Mouse (Mus musculus) midbrain, postnatal 0 days (tissue): ENCODE measurements at regions not wholly inside any gene's neighbourhood (a gene's known extent, or its start where the extent isn't known, plus 50 kb on each side); places are given as distances from the start of the nearest gene placed in this dataset.

Source experiments
- ATAC-seq: fragments of 200-750 bp; cut with Nextera tagmentation; 2 replicates; pipeline ENCODE4 v1.8.0; 2017; ENCODE audit warnings: moderate number of reproducible peaks, mild to moderate bottlenecking, moderate TSS enrichment, moderate library complexity; ENCODE audit not compliant: low FRiP score
- DNase-seq: peaks from one replicate; pipeline ENCODE4 v3.0.0-alpha.2; 2015; ENCODE audit warnings: low spot score
- H3K27ac ChIP-seq: fragments of 300-500 bp; sonication (generic); 2 replicates; pipeline ENCODE4 v1.5.1; 2014; ENCODE audit warnings: low read depth, mild to moderate bottlenecking, low read length, mixed read lengths
- H3K27me3 ChIP-seq: fragments of 300-500 bp; sonication (generic); 2 replicates; pipeline ENCODE4 v1.6.1; 2014; ENCODE audit warnings: low read length, control low read depth, mixed read lengths; ENCODE audit not compliant: insufficient read depth
- H3K36me3 ChIP-seq: fragments of 300-500 bp; sonication (generic); 2 replicates; pipeline ENCODE4 v1.6.1; 2014; ENCODE audit warnings: low read length, control low read depth, mixed read lengths; ENCODE audit not compliant: insufficient read depth
- H3K4me1 ChIP-seq: fragments of 300-500 bp; sonication (generic); 2 replicates; pipeline ENCODE4 v1.6.1; 2014; ENCODE audit warnings: mild to moderate bottlenecking, control low read depth, antibody characterized with exemption, low read length, mixed read lengths; ENCODE audit not compliant: insufficient read depth
- H3K4me2 ChIP-seq: fragments of 300-500 bp; sonication (generic); 2 replicates; pipeline ENCODE4 v1.6.1; 2014; ENCODE audit warnings: low read depth, mild to moderate bottlenecking, low read length, mixed read lengths; ENCODE audit not compliant: poor library complexity, severe bottlenecking
- H3K4me3 ChIP-seq: fragments of 300-500 bp; sonication (generic); 2 replicates; pipeline ENCODE4 v1.5.1; 2014; ENCODE audit warnings: low read depth, mild to moderate bottlenecking, low read length, moderate library complexity
- H3K9ac ChIP-seq: fragments of 300-500 bp; sonication (generic); replicated peaks from 2 replicates; pipeline ENCODE4 v1.6.1; 2014; ENCODE audit warnings: mild to moderate bottlenecking, low read length, moderate library complexity, mixed read lengths; ENCODE audit not compliant: poor library complexity, severe bottlenecking
- H3K9me3 ChIP-seq: fragments of 300-500 bp; sonication (generic); 2 replicates; pipeline ENCODE4 v1.6.1; 2016; ENCODE audit warnings: low read length, control low read depth
- CTCF ChIP-seq: IDR thresholded peaks from 2 replicates; pipeline ENCODE4 v1.5.1; 2016; ENCODE audit warnings: antibody characterized with exemption, mild to moderate bottlenecking
- WGBS: fragments of 180-500 bp; shearing (Covaris S2); extraction: QIAGEN DNeasy Blood & Tissue Kit; methylation state at CpG from one replicate; pipeline ENCODE4 v1.1.7; 2014; 5-methylcytosine and 5-hydroxymethylcytosine counted together

DNA sequence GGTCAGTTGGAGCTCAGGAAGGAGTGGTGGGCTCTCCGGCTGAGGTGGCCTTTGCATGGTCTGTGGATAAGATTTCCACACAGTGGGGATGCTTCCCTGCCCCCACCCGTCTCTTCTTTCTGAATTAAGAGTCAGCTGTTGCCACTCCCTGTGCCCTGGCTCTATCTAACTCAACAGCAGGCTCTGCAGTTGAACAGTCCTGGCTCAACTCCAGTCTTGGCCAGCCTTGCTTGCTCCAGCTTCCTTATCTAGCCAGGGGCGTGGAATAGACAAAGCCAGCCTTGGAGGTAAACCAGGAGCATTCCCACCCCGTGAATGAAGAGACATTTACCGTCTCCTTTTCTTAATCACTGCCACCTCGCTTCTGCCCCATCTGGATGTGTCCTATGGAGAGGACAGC lies 89.7 kb downstream of the Mn1 start:
- no peaks in the 10 kb centered on the region for H3K27me3 ChIP-seq
- H3K9me3 ChIP-seq = no peaks in the 10 kb centered on the region
- no peak overlapping the region for H3K9ac ChIP-seq
- no peak overlapping the region for H3K4me3 ChIP-seq
- no peak for ATAC-seq
- no peak for TF ChIP-seq CTCF
- DNase-seq = peak; percentile 68
- no peaks in the 10 kb centered on the region for H3K36me3 ChIP-seq
- H3K4me1 ChIP-seq = no peaks in the 10 kb centered on the region
- no peak overlapping the region for H3K4me2 ChIP-seq
- 67% methylated on average over 6 of the region's 6 CpGs for WGBS
- H3K27ac ChIP-seq = no peak overlapping the region

DNA sequence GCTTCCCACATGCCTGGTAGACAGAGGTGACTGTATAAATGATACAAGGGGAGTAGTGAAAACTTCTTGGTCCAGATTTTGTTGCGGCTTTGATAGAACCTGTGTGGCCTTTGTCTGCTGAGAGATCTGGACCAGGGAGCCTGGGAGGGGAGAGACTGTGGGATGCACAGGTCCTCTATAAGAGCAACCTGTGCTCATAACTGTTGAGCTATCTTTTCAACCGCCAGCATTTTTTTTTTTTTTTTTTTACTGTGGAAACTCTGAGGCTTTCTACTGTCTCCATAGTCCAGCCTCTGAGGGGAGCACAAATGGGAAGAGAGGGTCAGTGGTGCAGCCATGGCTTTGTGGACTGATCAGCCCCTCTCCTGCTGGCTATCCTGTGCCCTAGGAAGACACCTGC lies 90.2 kb downstream of the Mn1 start:
- no peak overlapping the region for H3K4me2 ChIP-seq
- H3K4me3 ChIP-seq = no peak overlapping the region
- H3K4me1 ChIP-seq = no peaks in the 10 kb centered on the region
- no peak for DNase-seq
- H3K27me3 ChIP-seq = no peaks in the 10 kb centered on the region
- H3K9me3 ChIP-seq = no peaks in the 10 kb centered on the region
- TF ChIP-seq CTCF = no peak
- no peak overlapping the region for H3K27ac ChIP-seq
- no peak overlapping the region for H3K9ac ChIP-seq
- H3K36me3 ChIP-seq = no peaks in the 10 kb centered on the region
- no peak for ATAC-seq
- 94% methylated on average over 2 of the region's 2 CpGs for WGBS

DNA sequence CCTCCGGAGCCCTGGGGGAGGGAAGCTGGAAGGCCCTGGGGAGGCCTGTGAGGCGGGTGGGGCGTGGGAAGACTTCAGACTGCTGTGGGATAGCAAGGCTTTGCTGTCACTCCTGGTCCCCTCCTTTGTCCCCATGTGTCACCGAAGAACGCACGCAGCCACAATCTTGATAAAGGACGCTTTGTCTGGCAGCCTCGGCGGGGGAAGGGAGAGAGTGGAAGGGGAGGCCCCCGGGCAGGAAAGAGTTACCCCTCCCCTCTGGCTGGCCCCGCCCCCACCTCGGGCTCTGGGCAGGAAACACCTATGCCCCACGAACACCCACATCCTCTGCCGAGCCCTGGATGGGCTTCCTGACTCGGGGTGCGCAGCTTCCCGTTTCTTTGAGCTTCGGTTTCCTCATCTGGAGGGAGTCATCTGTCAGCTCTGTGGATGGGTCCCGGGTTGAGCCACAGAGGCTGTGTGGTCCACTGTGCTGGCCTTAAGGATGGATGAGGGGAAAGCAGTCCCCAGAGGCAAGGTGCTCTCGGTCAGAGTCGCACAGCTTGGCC lies 91.9 kb downstream of the Mn1 start:
- WGBS = 4% methylated on average over 17 of the region's 21 CpGs
- H3K9ac ChIP-seq = no peak overlapping the region
- ATAC-seq = 0 out of 2 replicates have a peak, but pooled peaks have one; percentile 23

DNA sequence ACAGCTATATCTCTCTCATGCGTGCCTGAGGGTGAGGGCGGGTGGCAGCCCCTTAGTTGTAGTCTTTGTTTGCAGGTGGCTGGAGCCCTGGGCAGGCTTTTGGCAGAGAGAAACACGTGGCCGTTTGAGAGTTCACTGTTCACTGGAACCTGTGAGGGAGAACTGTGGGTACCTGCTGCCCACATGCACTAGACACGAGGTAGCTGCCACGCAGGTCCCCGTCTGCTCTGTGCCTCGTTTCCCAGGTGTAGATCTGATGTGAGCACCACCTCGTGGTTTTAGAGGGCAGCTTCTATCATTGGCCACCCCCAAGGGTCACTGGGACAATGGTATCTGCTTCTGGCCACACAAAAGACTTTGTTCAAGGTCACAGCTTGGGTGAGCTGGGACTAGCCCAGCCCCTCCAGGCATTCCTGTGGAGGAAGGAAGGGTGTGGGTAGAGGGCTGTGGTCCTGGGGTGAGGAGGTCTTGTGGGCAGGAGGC lies 92.5 kb downstream of the Mn1 start:
- Histone ChIP-seq H3K4me1 (no peaks in the 10 kb centered on the region; the same call in 1 of the 2 replicates), H3K27me3 (no peaks in the 10 kb centered on the region), H3K4me2 (peak overlapping the region; percentile 0; the same call in 1 of the 2 replicates), H3K27ac (no peak overlapping the region), H3K9ac (no peak overlapping the region), H3K36me3 (no peaks in the 10 kb centered on the region), H3K4me3 (no peak overlapping the region), H3K9me3 (no peaks in the 10 kb centered on the region)
- DNase-seq = no peak
- WGBS = 12% methylated on average over 9 of the region's 9 CpGs
- peak; percentile 23 for TF ChIP-seq CTCF
- no peak for ATAC-seq

More for the DNA sequence above, 91.9 kb downstream of the Mn1 start:
- no peak for TF ChIP-seq CTCF
- DNase-seq = no peak
- Histone ChIP-seq H3K27me3 (no peaks in the 10 kb centered on the region), H3K36me3 (no peaks in the 10 kb centered on the region), H3K27ac (no peak overlapping the region), H3K4me2 (peak overlapping the region; percentile 0), H3K4me1 (no peaks in the 10 kb centered on the region; the same call in 1 of the 2 replicates), H3K4me3 (no peak overlapping the region), H3K9me3 (no peaks in the 10 kb centered on the region)

DNA sequence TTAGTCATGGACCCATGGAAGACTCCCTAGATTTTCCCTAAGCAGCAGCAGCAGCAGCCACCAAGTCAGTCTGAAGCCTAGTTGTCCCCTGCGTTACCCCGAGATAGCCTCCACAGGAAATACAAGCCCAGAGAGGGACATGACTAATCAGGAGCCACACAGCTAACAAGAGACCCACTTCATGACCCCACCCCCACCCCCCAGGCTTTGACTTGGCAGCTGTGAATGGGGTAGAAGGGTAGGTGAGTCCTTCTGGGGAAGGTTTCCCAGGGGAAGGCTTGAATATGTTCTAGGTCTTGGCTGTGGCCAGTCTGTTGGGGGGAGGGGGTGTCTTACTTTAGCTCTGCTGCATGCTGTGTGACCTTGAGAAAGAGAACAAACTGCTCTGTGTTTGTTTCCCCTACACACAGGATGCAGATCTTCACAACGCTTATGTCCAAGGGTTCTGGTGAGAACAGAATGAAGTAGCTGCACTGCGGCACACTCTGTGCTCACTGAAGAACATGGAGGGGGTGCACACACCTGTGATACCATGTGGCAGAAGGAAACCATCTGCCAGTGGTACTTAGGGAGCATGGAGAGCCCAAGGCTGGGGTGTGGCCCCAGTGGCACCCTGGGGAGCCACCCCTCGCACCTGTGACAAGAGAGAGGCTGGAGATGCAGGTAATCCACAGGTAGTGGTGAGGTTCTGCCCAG lies 93.2 kb downstream of the Mn1 start:
- no peak for ATAC-seq
- H3K4me2 ChIP-seq = no peak overlapping the region
- no peak for TF ChIP-seq CTCF
- no peaks in the 10 kb centered on the region for H3K27me3 ChIP-seq
- no peaks in the 10 kb centered on the region; the same call in 1 of the 2 replicates for H3K4me1 ChIP-seq
- no peaks in the 10 kb centered on the region for H3K36me3 ChIP-seq
- no peak overlapping the region for H3K4me3 ChIP-seq
- 78% methylated on average over 5 of the region's 5 CpGs for WGBS
- no peak for DNase-seq
- H3K27ac ChIP-seq = no peak overlapping the region
- H3K9me3 ChIP-seq = no peaks in the 10 kb centered on the region
- no peak overlapping the region for H3K9ac ChIP-seq

DNA sequence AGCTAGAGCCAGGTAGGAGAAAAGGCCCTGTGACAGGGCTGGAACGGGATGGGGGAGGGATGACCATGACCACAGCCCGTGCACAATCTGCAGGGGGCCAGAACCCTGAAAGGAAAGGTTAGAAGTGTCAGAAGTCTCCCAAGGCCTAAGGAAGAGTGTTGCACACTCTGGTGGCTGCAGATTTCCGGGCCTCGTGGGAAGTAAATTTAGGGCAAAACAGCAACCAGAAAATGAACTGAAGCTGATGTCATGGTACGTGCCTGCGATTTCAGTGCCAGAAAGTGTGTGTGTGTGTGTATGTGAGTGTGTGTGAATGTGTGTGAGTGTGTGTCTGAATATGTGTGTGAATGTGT lies 93.7 kb downstream of the Mn1 start:
- TF ChIP-seq CTCF = no peak
- Histone ChIP-seq H3K4me1 (no peaks in the 10 kb centered on the region; the same call in 1 of the 2 replicates), H3K9ac (no peak overlapping the region)

More for the DNA sequence above, 93.7 kb downstream of the Mn1 start:
- no peak for ATAC-seq
- Histone ChIP-seq H3K4me2 (no peak overlapping the region), H3K9me3 (no peaks in the 10 kb centered on the region), H3K27me3 (no peaks in the 10 kb centered on the region), H3K4me3 (no peak overlapping the region), H3K27ac (no peak overlapping the region), H3K36me3 (no peaks in the 10 kb centered on the region)
- WGBS = 59% methylated on average over 6 of the region's 6 CpGs
- no peak for DNase-seq
